ENCODE assay signal across 8 mouse cellular contexts in the genomic region with DNA sequence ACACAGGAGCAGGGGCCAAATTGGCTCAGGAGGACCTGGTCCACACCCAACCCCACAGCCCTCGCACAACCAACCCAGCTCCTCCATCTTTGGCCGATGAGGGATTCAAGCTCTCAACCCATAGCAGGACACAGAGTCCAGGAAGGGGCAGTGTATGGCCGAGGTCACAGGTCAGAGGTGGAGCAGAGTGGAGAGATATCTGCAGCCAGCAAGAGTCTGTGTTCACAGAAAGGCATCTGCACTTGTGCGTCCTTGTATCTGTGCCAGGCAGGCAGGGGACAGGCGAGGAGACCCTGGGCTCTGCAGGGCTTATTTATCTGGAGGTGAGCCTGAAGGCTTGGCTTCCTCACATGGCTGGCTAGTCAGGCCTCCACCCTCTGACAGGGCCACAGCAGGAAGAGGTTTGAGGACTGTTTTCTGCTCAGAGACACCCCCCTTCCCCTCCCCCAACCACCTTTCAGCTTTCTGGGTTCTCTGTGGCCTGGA. TPM values are rescaled to one million over a fixed set of nuclear protein-coding genes. Genes with fewer than 3 reads are reported as not detected.
DNase-seq lines count a peak whose midpoint lies in the region; TF ChIP-seq lines count a peak whose summit lies in the region.
"Had no signal": no experiment of that assay in that cellular context is flagged by ENCODE, and none has a peak within 500 bp of the region (broad histone marks: within the 10 kb centered on the region; RNA-seq: fewer than 3 reads in every experiment).

No protein-coding gene starts in this region.

- no peak overlapping the region for H3K27ac ChIP-seq in left cerebral cortex, adult 2 months
- H3K27ac ChIP-seq: liver, embryonic 15.5 days had no signal

- no peak for TF ChIP-seq CTCF in left cerebral cortex, adult 2 months (IDR thresholded peaks at IDR 0.05)

- intact Hi-C loops in left cerebral cortex, adult 2 months (cut with DNase I), result no loop called here

- DNase-seq in spleen, adult 18-20 months, result peak; percentile 34 to 54
- no peak for DNase-seq in spleen, adult 12 weeks (ENCODE audit: low spot score)
- DNase-seq in gastrocnemius, adult 8-10 months (ENCODE audit: low spot score in 2 of 2), result peak; percentile 21 to 44
- DNase-seq in induced T-regulatory cell, adult 2 months (ENCODE audit: low read depth), result peak; percentile 82
- peak; percentile 47 for DNase-seq in thymus, postnatal 14 days
- no peak for DNase-seq in frontal cortex, postnatal 25 days (ENCODE audit: low spot score in 2 of 2)
- DNase-seq in left cerebral cortex, adult 2 months (ENCODE audit: extremely low spot score in 1 of 2, low spot score in 2 of 2), result no peak

- H3K4me3 ChIP-seq in left cerebral cortex, adult 2 months, result no peak overlapping the region
- H3K4me3 ChIP-seq: liver, embryonic 15.5 days had no signal

RNA-seq across cellular contexts. Expression of a gene that starts 10.6 kb away (rescaled TPM):
- not detected for total RNA-seq in gastrocnemius, adult 8-10 months (2022)
- total RNA-seq in left cerebral cortex, adult 2 months (2021), result not detected

RNA-seq across cellular contexts. Expression of a gene that starts 31.7 kb away (rescaled TPM):
- 1 to 10 TPM; 2.0 to 2.9 (median 2.4) TPM for total RNA-seq in gastrocnemius, adult 8-10 months (2022)
- total RNA-seq in left cerebral cortex, adult 2 months (2021), result 10 to 100 TPM; 25.9 to 26.2 TPM

Comparison
In these comparisons a context has a peak if more than half of its experiments do, and no peak if none do; other contexts are left out.
1. DNase-seq: peak in spleen, adult 18-20 months (2 of 2), gastrocnemius, adult 8-10 months (2 of 2), induced T-regulatory cell, adult 2 months (single experiment) and thymus, postnatal 14 days (single experiment); none in spleen, adult 12 weeks (single experiment), frontal cortex, postnatal 25 days (0 of 2) and left cerebral cortex, adult 2 months (0 of 2).
2. RNA of a gene that starts 31.7 kb away (total RNA-seq): 25.9 to 26.2 TPM in left cerebral cortex, adult 2 months; 2.0 to 2.9 TPM in gastrocnemius, adult 8-10 months; every median in the first group is over 4 times any median in the second.